Mouse (Mus musculus) hindbrain, embryonic 13.5 days (tissue): Measurements from ENCODE around the gene Srrd. TPM values are rescaled to one million over a fixed set of nuclear protein-coding genes. Genes with fewer than 3 reads are reported as not detected.

Experiments
- ATAC-seq: fragments of 200-750 bp; cut with Nextera tagmentation; 2 replicates; pipeline ENCODE4 v1.8.0; 2017; ENCODE audit warnings: moderate TSS enrichment; ENCODE audit not compliant: low FRiP score
- H3K27ac ChIP-seq: fragments of 300-500 bp; sonication (generic); 2 replicates; pipeline ENCODE4 v1.5.1; 2015; ENCODE audit warnings: inconsistent platforms, mild to moderate bottlenecking, moderate library complexity
- H3K27me3 ChIP-seq: fragments of 300-500 bp; sonication (generic); 2 replicates; pipeline ENCODE4 v1.6.1; 2015; ENCODE audit warnings: mild to moderate bottlenecking, inconsistent platforms
- H3K36me3 ChIP-seq: fragments of 300-500 bp; sonication (generic); 2 replicates; pipeline ENCODE4 v1.6.1; 2015; ENCODE audit warnings: mild to moderate bottlenecking, inconsistent platforms
- H3K4me1 ChIP-seq: fragments of 300-500 bp; sonication (generic); replicated peaks from 2 replicates; pipeline ENCODE4 v1.6.1; 2015; ENCODE audit warnings: inconsistent platforms
- H3K4me2 ChIP-seq: fragments of 300-500 bp; sonication (generic); 2 replicates; pipeline ENCODE4 v1.6.1; 2015; ENCODE audit warnings: inconsistent platforms, mild to moderate bottlenecking, moderate library complexity
- H3K4me3 ChIP-seq: fragments of 300-500 bp; sonication (generic); 2 replicates; pipeline ENCODE4 v1.5.1; 2015; ENCODE audit warnings: mild to moderate bottlenecking, inconsistent platforms
- H3K9ac ChIP-seq: fragments of 300-500 bp; sonication (generic); 2 replicates; pipeline ENCODE4 v1.6.1; 2015; ENCODE audit warnings: mild to moderate bottlenecking, inconsistent platforms
- H3K9me3 ChIP-seq: fragments of 300-500 bp; sonication (generic); 2 replicates; pipeline ENCODE4 v1.6.1; 2016; ENCODE audit warnings: inconsistent platforms
- WGBS: fragments of 180-500 bp; shearing (Covaris S2); methylation state at CpG from one replicate; pipeline ENCODE4 v1.1.7; 2015; 5-methylcytosine and 5-hydroxymethylcytosine counted together
- polyA plus RNA-seq: library from polyadenylated mRNA; unstranded; fragments of >200 nt; fragmentation: Nextera tagmentation; extraction: Ambion mirVana; gene quantifications from 2 replicates; pipeline ENCODE4 v1.2.1, GENCODE M21; 2015

Srrd gene
- polyA plus RNA-seq, 1 experiment from 2014 or later: 53.6 TPM

- Histone ChIP-seq H3K4me1 (peaks cover 65% of the 10 kb centered on the region), H3K4me3 (no peak overlapping the region), H3K9ac (no peak overlapping the region), H3K27ac (0 out of 2 replicates have a peak overlapping the region, but pooled peaks have one; percentile 18), H3K9me3 (no peaks in the 10 kb centered on the region), H3K36me3 (no peaks in the 10 kb centered on the region), H3K4me2 (no peak overlapping the region), H3K27me3 (no peaks in the 10 kb centered on the region)
- no peak for ATAC-seq
- WGBS: 75% methylated on average over 17 of the region's 17 CpGs
Observed at GRCm38 (mm10) chr5:112292343-112292980, 50.4 kb downstream of the Srrd start.

GRCm38 (mm10) chr5:112291866-112292265 is 51.0 kb downstream of the Srrd start:
- Histone ChIP-seq H3K9ac (no peak overlapping the region), H3K9me3 (no peaks in the 10 kb centered on the region), H3K4me1 (peaks cover 61% of the 10 kb centered on the region), H3K4me2 (no peak overlapping the region), H3K36me3 (no peaks in the 10 kb centered on the region), H3K27ac (no peak overlapping the region), H3K4me3 (no peak overlapping the region), H3K27me3 (no peaks in the 10 kb centered on the region)
- no peak for ATAC-seq
- WGBS: 79% methylated on average over 5 of the region's 5 CpGs

DNA sequence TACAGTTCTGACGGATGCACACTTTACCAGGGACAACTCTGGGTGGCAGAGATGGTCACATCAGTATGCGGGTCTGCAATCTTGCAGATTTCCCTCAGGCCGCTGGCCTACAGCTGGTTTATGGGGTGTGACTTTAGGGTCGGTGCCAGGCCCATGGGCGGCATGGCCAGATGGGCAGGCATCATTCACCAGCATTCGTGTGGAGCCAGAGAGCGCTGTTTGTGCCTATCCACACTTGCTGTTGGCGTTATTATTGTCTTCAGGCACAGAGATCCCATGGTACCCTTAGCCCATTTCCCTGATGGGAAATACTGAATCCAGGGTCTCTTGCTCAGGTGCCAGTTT is 52.3 kb downstream of the Srrd start:
- Histone ChIP-seq H3K27me3 (no peaks in the 10 kb centered on the region), H3K9me3 (no peaks in the 10 kb centered on the region), H3K36me3 (no peaks in the 10 kb centered on the region), H3K4me1 (peaks cover 52% of the 10 kb centered on the region), H3K9ac (no peak overlapping the region), H3K27ac (no peak overlapping the region), H3K4me3 (no peak overlapping the region), H3K4me2 (no peak overlapping the region)
- no peak for ATAC-seq
- 88% methylated on average over 8 of the region's 8 CpGs for WGBS

DNA sequence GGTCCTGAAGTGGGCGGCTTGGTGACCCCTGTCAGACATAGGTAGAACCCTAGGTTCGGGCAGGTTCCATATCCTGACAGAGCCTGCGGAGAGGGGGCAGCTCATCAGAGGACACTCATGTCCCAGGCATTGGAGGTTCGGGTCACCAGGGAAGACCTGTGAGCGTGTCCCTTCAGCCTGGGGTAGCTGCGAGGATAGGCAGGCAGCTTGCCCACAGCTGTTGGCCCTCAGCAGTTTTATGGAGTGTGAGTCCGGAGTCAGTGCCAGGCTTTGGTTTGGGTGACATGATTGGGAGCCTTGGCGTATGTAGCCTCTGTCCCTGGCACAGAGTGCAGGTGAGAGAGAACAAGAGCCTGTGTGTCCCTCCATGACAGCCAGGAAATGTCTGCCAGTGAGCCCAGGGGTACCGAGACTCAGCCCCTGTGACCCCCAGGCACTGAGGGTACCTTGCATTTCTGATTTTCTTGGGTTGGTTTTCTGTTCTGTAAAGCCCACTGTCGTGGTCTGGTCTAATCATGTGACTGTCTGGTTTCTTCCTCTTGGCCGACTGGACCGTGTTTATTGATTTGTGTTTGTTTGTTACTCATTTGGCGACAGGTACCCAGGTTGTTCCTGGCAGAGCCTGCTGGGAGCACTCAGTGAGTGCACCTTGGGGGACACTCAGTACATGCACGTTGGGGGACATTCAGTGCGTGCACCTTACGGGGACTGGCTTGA is 52.9 kb downstream of the Srrd start:
- Histone ChIP-seq H3K36me3 (no peaks in the 10 kb centered on the region), H3K9me3 (no peaks in the 10 kb centered on the region), H3K27ac (no peak overlapping the region), H3K9ac (0 out of 2 replicates have a peak overlapping the region, but pooled peaks have one; percentile 0), H3K27me3 (no peaks in the 10 kb centered on the region), H3K4me3 (no peak overlapping the region), H3K4me2 (no peak overlapping the region), H3K4me1 (peaks cover 52% of the 10 kb centered on the region)
- 89% methylated on average over 16 of the region's 16 CpGs for WGBS
- no peak for ATAC-seq

DNA sequence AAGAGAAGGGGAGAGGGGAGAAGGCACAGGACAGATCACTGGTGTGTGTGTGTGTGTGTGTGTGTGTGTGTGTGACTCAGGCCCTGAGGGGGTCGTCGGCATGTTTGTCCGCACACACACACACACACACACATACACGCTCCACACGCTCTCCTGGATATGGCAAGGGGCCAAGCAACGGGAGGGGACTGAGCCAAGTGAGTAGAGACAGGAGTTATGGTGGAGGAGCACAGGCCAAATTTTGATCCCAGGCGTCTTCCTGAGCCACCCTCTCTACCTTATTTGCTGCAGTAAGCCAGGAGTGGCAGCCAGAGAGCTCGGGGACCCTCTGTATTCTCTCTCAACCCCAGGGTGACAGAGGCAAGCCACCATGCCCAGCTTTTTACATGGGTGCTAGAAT is 53.6 kb downstream of the Srrd start:
- no peak for ATAC-seq
- Histone ChIP-seq H3K9me3 (no peaks in the 10 kb centered on the region), H3K4me1 (peaks cover 51% of the 10 kb centered on the region), H3K27me3 (no peaks in the 10 kb centered on the region), H3K9ac (no peak overlapping the region), H3K4me3 (no peak overlapping the region), H3K27ac (no peak overlapping the region), H3K36me3 (no peaks in the 10 kb centered on the region), H3K4me2 (no peak overlapping the region)
- WGBS: 62% methylated on average over 4 of the region's 8 CpGs

DNA sequence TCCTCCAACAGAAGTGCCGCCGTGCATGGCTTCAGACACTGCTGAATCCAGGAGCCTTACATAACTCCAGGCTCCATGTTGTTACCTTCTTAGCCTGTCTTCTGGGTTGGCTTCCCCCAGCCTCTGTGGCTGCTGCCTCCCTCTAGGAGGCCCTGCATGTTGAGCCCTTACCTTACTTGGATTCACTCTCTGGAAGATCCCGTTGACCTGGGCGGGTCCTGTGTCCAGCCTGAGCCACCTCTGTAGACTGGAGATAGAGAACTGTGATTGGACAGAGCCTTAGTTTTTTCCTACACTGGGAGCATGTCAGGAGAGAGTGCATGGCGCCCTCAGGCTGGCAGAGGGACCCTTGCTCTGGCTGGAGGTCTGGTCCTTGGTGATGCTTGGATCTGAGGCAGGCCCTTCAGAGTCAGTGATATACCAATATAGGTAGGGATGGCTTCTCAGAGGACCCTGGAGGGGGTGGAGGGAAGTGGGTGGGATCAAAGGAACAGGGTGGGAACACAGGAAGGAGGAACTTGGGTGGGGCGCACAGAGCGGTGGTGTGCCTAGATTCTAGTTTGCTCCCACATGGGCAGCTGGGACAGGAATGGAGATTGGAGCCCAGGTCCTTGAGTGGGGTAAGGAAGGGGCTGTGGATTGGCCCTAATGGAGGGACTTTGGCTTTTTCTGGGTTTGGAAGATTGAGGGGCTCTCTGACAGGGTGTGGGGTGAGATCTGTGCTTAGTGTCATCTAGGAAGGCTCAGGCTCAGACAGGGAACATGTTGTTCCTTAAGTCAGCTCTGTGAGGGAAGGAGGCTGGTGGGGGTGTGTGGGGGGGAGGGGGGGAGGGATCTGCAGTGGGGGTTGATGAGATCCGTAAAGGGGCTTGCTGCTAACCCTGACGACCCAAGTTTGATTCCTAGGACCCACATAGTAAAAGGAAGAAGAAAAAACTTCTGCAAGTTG is 54.4 kb downstream of the Srrd start:
- Histone ChIP-seq H3K9me3 (no peaks in the 10 kb centered on the region), H3K4me2 (no peak overlapping the region), H3K27ac (0 out of 2 replicates have a peak overlapping the region, but pooled peaks have one; percentile 12), H3K36me3 (no peaks in the 10 kb centered on the region), H3K4me1 (peaks cover 54% of the 10 kb centered on the region), H3K9ac (no peak overlapping the region), H3K4me3 (no peak overlapping the region), H3K27me3 (no peaks in the 10 kb centered on the region)
- no peak for ATAC-seq
- 85% methylated on average over 9 of the region's 9 CpGs for WGBS

DNA sequence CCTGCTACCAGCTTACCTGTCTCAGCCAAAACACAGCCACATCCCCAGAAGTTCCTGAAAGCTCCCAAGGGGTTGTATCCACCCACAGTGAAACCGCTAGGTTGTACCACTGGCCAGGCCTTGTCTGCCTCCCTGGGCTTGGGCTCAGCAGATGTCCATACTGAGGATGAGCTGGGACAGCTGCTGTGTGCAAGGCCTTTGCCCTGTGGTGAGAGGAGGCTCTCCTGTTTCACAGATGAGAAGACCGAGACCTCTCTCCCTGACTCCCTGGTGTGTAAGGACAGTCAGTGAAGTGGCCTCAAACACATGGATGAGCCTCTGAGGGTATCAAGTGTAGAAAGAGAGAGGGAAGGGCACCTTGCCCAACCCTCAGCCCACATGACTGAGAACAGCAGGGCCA is 55.2 kb downstream of the Srrd start:
- no peak overlapping the region for H3K4me2 ChIP-seq
- no peaks in the 10 kb centered on the region for H3K36me3 ChIP-seq
- no peaks in the 10 kb centered on the region for H3K27me3 ChIP-seq
- H3K27ac ChIP-seq: no peak overlapping the region
- no peak overlapping the region for H3K9ac ChIP-seq
- WGBS: 81% methylated on average over 2 of the region's 2 CpGs
- H3K9me3 ChIP-seq: no peaks in the 10 kb centered on the region
- H3K4me1 ChIP-seq: peaks cover 56% of the 10 kb centered on the region
- ATAC-seq: no peak
- H3K4me3 ChIP-seq: no peak overlapping the region

Other genes starting within 250 kb of the Srrd start
- gene Cryba4, start 90.5 kb downstream of the Srrd start, polyA plus RNA-seq: 1.9 and 3.3 TPM in 2 replicates
- gene Crybb1, start 87.2 kb downstream of the Srrd start, polyA plus RNA-seq: 5.2 and 5.5 TPM in 2 replicates
- 26.9 and 30.0 TPM in 2 replicates for gene Tpst2, start 66.3 kb downstream of the Srrd start, polyA plus RNA-seq
- gene Tfip11, start 16.7 kb downstream of the Srrd start, polyA plus RNA-seq: 32.2 and 33.7 TPM in 2 replicates
- 40.3 and 43.2 TPM in 2 replicates for gene Hps4, start within 50 bp of the Srrd start, polyA plus RNA-seq
- 0.17 and 0.34 TPM in 2 replicates for gene Gm6583, start 13.0 kb upstream of the Srrd start, polyA plus RNA-seq
- gene Asphd2, start 51.8 kb upstream of the Srrd start, polyA plus RNA-seq: 35.5 and 37.7 TPM in 2 replicates
- gene Gm6588, start 106.4 kb upstream of the Srrd start, polyA plus RNA-seq: 0.78 and 1.2 TPM in 2 replicates
- 28.4 and 32.5 TPM in 2 replicates for gene Sez6l, start 234.1 kb upstream of the Srrd start, polyA plus RNA-seq